Mouse (Mus musculus) heart, postnatal 0 days (tissue): ENCODE data around the gene Hsd17b1. TPM values are rescaled to one million over a fixed set of nuclear protein-coding genes. Genes with fewer than 3 reads are reported as not detected.

Source experiments
- ATAC-seq: fragments of 200-750 bp; cut with Nextera tagmentation; 2 replicates; pipeline ENCODE4 v1.8.0; 2017; ENCODE audit warnings: low read depth, moderate number of reproducible peaks, moderate library complexity; ENCODE audit not compliant: insufficient read depth
- DNase-seq: peaks from one replicate; pipeline ENCODE4 v3.0.0-alpha.2; 2016; ENCODE audit warnings: low spot score
- H3K27ac ChIP-seq: fragments of 300-500 bp; sonication (generic); 2 replicates; pipeline ENCODE4 v1.5.1; 2014; ENCODE audit warnings: low read depth, mild to moderate bottlenecking
- H3K27me3 ChIP-seq: fragments of 300-500 bp; sonication (generic); 2 replicates; pipeline ENCODE4 v1.6.1; 2014; ENCODE audit warnings: low read length, mixed read lengths; ENCODE audit not compliant: control insufficient read depth, insufficient read depth
- H3K36me3 ChIP-seq: fragments of 300-500 bp; sonication (generic); replicated peaks from 2 replicates; pipeline ENCODE4 v1.6.1; 2014; ENCODE audit warnings: low read length, mixed read lengths; ENCODE audit not compliant: control insufficient read depth, insufficient read depth
- H3K4me1 ChIP-seq: fragments of 300-500 bp; sonication (generic); 2 replicates; pipeline ENCODE4 v1.6.1; 2014; ENCODE audit warnings: antibody characterized with exemption; ENCODE audit not compliant: control insufficient read depth, insufficient read depth
- H3K4me2 ChIP-seq: fragments of 300-500 bp; sonication (generic); 2 replicates; pipeline ENCODE4 v1.6.1; 2014; ENCODE audit warnings: low read depth, mild to moderate bottlenecking, low read length, moderate library complexity
- H3K4me3 ChIP-seq: fragments of 300-500 bp; sonication (generic); 2 replicates; pipeline ENCODE4 v1.5.1; 2014; ENCODE audit warnings: low read depth, low read length
- H3K9ac ChIP-seq: fragments of 300-500 bp; sonication (generic); replicated peaks from 2 replicates; pipeline ENCODE4 v1.6.1; 2014; ENCODE audit warnings: low read depth, low read length, mixed read lengths
- H3K9me3 ChIP-seq: fragments of 300-500 bp; sonication (generic); replicated peaks from 2 replicates; pipeline ENCODE4 v1.6.1; 2016; ENCODE audit warnings: low read length; ENCODE audit not compliant: control insufficient read depth
- CTCF ChIP-seq: IDR thresholded peaks from 2 replicates; pipeline ENCODE4 v1.5.1; 2016; ENCODE audit warnings: antibody characterized with exemption, control low read depth, low read depth
- EP300 ChIP-seq: IDR thresholded peaks from 2 replicates; pipeline ENCODE4 v1.6.1; 2016; ENCODE audit warnings: antibody characterized with exemption, low read depth
- WGBS: fragments of 180-500 bp; shearing (Covaris S2); extraction: QIAGEN DNeasy Blood & Tissue Kit; methylation state at CpG from one replicate; pipeline ENCODE4 v1.1.7; 2014; 5-methylcytosine and 5-hydroxymethylcytosine counted together
- polyA plus RNA-seq: library from polyadenylated mRNA; unstranded; fragments of >200 nt; fragmentation: Nextera tagmentation; extraction: Ambion mirVana; gene quantifications from 2 replicates; pipeline ENCODE4 v1.2.1, GENCODE M21; 2015
- total RNA-seq: library from RNA; depleted of rRNA; stranded (reverse); fragments of >200 nt; gene quantifications from 2 replicates; pipeline ENCODE4 v1.2.3, GENCODE M21; 2014; ENCODE audit warnings: low replicate concordance

Hsd17b1 gene
- total and polyA plus RNA-seq, 2 experiments from 2014 or later = not detected

- H3K4me2 ChIP-seq = no peak overlapping the region
- H3K4me1 ChIP-seq = peaks cover 24% of the 10 kb centered on the region
- H3K27ac ChIP-seq = no peak overlapping the region
- no peak for DNase-seq
- TF ChIP-seq EP300 = no peak
- TF ChIP-seq CTCF = peak; percentile 32
- H3K4me3 ChIP-seq = no peak overlapping the region
- H3K9me3 ChIP-seq = no peaks in the 10 kb centered on the region
- no peak overlapping the region for H3K9ac ChIP-seq
- 100% methylated on average over 1 of the region's 1 CpGs for WGBS
- no peak for ATAC-seq
- no peaks in the 10 kb centered on the region for H3K27me3 ChIP-seq
- peaks cover 45% of the 10 kb centered on the region for H3K36me3 ChIP-seq
Observed at GRCm38 (mm10) chr11:101053974-101054373, 24.2 kb upstream of the Hsd17b1 start.

GRCm38 (mm10) chr11:101055418-101055817 lies 22.8 kb upstream of the Hsd17b1 start:
- no peak for ATAC-seq
- Histone ChIP-seq H3K27me3 (no peaks in the 10 kb centered on the region), H3K27ac (0 out of 2 replicates have a peak overlapping the region, but pooled peaks have one; percentile 83), H3K4me2 (no peak overlapping the region), H3K4me1 (peaks cover 37% of the 10 kb centered on the region), H3K4me3 (no peak overlapping the region), H3K9me3 (no peaks in the 10 kb centered on the region), H3K36me3 (peaks cover 31% of the 10 kb centered on the region), H3K9ac (no peak overlapping the region; the same call in 1 of the 2 replicates)
- WGBS = 64% methylated on average over 14 of the region's 14 CpGs
- DNase-seq = no peak
- TF ChIP-seq EP300 (no peak), CTCF (no peak)

GRCm38 (mm10) chr11:101056885-101057284 lies 21.3 kb upstream of the Hsd17b1 start:
- Histone ChIP-seq H3K27ac (peak overlapping the region; percentile 83), H3K4me1 (peaks cover 52% of the 10 kb centered on the region), H3K36me3 (peaks cover 25% of the 10 kb centered on the region; the same call in 1 of the 2 replicates), H3K4me2 (no peak overlapping the region), H3K4me3 (no peak overlapping the region), H3K9ac (no peak overlapping the region), H3K27me3 (no peaks in the 10 kb centered on the region), H3K9me3 (no peaks in the 10 kb centered on the region)
- 19% methylated on average over 8 of the region's 8 CpGs for WGBS
- DNase-seq (peak; percentile 88), ATAC-seq (peak; percentile 56)
- TF ChIP-seq CTCF (no peak), EP300 (no peak)

- ATAC-seq = 0 out of 2 replicates have a peak, but pooled peaks have one; percentile 12
- 23% methylated on average over 5 of the region's 5 CpGs for WGBS
Observed at GRCm38 (mm10) chr11:101057860-101058259, 20.4 kb upstream of the Hsd17b1 start.

GRCm38 (mm10) chr11:101058726-101059125 lies 19.5 kb upstream of the Hsd17b1 start:
- WGBS = 25% methylated on average over 3 of the region's 5 CpGs
- Histone ChIP-seq H3K9me3 (no peaks in the 10 kb centered on the region), H3K4me1 (peaks cover 70% of the 10 kb centered on the region), H3K27ac (peak overlapping the region; percentile 93), H3K27me3 (no peaks in the 10 kb centered on the region), H3K36me3 (peaks cover 24% of the 10 kb centered on the region; the same call in 1 of the 2 replicates), H3K4me3 (no peak overlapping the region), H3K4me2 (no peak overlapping the region), H3K9ac (no peak overlapping the region)
- ATAC-seq = peak; percentile 29
- peak; percentile 81 for DNase-seq
- TF ChIP-seq CTCF (no peak), EP300 (peak; percentile 80)

More at GRCm38 (mm10) chr11:101057860-101058259, 20.4 kb upstream of the Hsd17b1 start:
- no peaks in the 10 kb centered on the region for H3K9me3 ChIP-seq
- H3K27me3 ChIP-seq = no peaks in the 10 kb centered on the region
- H3K4me1 ChIP-seq = peaks cover 62% of the 10 kb centered on the region
- no peak overlapping the region for H3K9ac ChIP-seq
- no peak overlapping the region for H3K4me3 ChIP-seq
- no peak overlapping the region for H3K4me2 ChIP-seq
- H3K36me3 ChIP-seq = peaks cover 25% of the 10 kb centered on the region; the same call in 1 of the 2 replicates
- peak; percentile 76 for DNase-seq
- TF ChIP-seq CTCF (peak; percentile 78), EP300 (no peak)
- peak overlapping the region; percentile 93 for H3K27ac ChIP-seq

- TF ChIP-seq EP300 (no peak), CTCF (no peak)
- Histone ChIP-seq H3K27me3 (no peaks in the 10 kb centered on the region), H3K4me2 (no peak overlapping the region), H3K36me3 (peaks cover 19% of the 10 kb centered on the region; the same call in 1 of the 2 replicates), H3K9me3 (no peaks in the 10 kb centered on the region), H3K4me1 (peaks cover 72% of the 10 kb centered on the region), H3K9ac (no peak overlapping the region), H3K27ac (peak overlapping the region; percentile 93), H3K4me3 (no peak overlapping the region)
- WGBS = 73% methylated on average over 10 of the region's 10 CpGs
- ATAC-seq (no peak), DNase-seq (no peak)
Observed at GRCm38 (mm10) chr11:101059473-101059872, 18.7 kb upstream of the Hsd17b1 start.
